Mouse (Mus musculus) urinary bladder, postnatal 4 days (tissue): ENCODE data around the gene Sarnp.

Source experiments
- DNase-seq, 2 experiments: peaks; one replicate each; pipeline ENCODE4 v3.0.0; 2021 to 2022; ENCODE audit warnings: low spot score in 2 of 2

Gene Sarnp

DNA sequence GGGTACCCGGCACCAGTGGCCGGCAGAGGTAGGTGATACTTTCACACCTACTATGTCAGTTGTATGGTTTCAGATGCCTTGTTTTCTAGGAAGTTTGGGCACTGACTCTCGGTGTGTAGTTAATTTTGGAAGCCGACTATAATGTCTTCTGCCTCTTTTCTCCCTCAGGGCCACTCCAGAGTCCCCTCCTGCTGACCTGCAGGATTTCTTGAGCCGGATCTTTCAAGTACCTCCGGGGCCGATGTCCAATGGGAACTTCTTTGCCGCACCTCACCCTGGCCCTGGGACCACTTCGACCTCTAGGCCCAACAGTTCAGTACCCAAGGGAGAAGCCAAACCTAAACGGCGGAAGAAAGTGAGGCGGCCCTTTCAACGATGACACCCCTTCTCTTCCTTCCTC, at the start of gene Sarnp:
Sarnp (plus strand) TSS at position 301 of the 400 bp plus-strand sequence.
- DNase-seq, result no peak

- DNase-seq, result no peak
Measured at GRCm38 (mm10) chr10:128772895-128773294, 44.2 kb upstream of the Sarnp start.

- DNase-seq, result no peak
Measured at GRCm38 (mm10) chr10:128773685-128774084, 43.4 kb upstream of the Sarnp start.

DNA sequence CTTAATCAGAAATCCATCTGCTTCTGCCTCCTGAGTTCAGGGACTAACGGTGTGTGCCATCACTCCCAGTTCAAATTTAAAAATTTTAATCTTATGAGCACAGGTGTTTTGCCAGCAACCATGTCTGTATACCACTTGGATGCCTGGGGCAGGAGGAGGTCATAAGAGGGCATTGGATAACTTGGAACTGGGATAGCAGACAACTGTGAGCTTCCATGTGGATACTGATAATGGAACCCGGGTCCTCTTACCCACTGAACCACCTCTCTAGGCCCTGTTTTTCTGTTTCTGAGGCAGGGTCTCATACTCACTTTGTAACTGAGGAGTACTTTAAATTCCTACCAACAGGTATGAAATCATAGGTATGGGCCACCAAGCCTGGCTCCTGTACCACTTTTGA, 38.7 kb upstream of the Sarnp start:
- no peak for DNase-seq

- DNase-seq, result peak; percentile 76 to 86
Measured at GRCm38 (mm10) chr10:128779011-128779795, 37.9 kb upstream of the Sarnp start.

GRCm38 (mm10) chr10:128780200-128780599, 36.9 kb upstream of the Sarnp start:
- no peak for DNase-seq

GRCm38 (mm10) chr10:128790398-128791124, 26.6 kb upstream of the Sarnp start, which contains the start of gene Mmp19:
Gene Mmp19, plus strand, starts transcription at chr10:128790910.
- DNase-seq, result no peak

DNA sequence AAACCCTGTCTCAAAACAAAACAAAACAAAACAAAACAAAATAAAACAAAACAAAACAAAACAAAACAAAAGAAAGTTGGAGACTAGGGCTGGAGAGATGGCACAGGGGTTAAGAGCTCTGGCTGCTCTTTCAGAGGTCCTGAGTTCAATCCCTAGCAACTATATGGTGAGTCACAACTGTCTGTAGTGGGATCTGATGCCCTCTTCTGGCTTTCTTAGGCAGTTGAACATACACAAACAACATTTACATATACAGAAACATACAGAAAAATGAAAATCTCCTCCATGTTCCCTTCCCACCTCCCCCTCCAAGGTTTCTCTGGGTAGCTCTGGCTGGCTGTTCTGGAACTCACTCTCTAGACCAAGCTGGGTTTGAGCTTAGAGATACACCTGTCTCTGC, 25.1 kb upstream of the Sarnp start:
- no peak for DNase-seq

DNA sequence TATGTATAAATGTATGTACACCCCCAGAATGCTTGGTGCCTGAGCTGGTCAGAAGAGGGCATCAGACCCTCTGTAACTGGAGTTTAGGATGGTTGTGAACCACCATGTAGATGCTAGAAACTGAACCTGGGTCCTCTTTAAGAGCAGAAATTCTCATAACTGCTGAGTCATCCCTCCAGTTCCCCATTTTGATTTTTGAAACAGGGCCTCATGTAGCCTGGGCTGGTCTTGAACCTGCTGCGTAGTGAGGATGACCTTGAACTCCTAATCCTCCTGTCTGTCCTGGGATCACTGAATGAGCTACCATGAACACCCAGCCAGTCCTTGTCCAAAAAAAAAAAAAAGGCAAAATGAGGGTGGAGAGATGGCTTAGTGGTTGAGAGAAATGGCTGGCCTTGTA, 23.9 kb upstream of the Sarnp start:
- no peak for DNase-seq

DNA sequence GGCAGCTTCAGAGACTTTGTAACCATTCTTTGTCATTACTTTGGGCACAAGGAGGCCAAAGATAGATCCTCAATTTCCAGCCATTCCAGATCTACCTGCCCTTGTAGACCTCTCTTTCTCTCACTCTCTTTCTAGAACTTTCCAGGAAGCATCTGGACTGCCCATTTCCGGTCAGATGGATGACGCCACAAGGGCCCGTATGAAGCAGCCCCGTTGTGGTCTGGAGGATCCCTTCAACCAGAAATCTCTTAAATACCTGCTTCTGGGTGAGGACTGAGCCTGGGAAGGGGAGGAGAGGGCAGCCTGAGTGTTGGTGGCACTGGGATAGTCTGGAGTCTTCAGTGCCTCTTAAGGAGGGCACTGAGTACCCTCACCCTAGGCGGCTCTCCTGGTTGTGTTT, 22.7 kb upstream of the Sarnp start:
- DNase-seq, result no peak

DNA sequence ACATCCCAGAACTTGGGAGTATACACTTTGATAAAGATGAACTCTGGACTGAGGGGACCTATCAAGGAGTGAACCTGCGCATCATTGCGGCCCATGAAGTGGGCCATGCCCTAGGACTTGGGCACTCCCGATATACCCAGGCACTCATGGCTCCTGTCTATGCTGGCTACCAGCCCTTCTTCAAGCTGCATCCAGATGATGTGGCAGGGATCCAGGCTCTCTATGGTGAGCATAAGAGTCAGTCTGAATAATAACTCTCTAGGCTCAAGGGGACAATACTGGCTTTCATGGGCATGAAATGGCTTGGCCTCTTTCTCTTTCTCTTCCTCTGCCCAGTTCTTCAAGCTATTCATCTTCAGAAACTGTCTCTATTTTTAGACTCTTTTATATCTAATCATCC, 21.6 kb upstream of the Sarnp start:
- no peak for DNase-seq

DNA sequence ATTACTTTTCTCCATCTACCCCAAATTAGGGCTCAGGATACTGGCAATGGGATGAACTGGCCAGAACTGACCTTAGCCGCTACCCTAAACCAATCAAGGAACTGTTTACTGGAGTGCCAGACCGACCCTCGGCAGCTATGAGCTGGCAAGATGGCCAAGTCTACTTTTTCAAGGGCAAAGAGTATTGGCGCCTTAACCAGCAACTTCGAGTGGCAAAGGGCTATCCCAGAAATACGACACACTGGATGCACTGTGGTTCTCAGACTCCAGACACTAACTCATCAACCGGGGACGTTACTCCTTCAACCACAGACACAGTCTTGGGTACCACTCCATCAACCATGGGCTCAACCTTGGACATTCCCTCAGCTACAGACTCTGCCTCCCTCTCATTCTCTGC, 18.5 kb upstream of the Sarnp start:
- peak in 1 of 2 experiments; percentile 51 for DNase-seq

DNA sequence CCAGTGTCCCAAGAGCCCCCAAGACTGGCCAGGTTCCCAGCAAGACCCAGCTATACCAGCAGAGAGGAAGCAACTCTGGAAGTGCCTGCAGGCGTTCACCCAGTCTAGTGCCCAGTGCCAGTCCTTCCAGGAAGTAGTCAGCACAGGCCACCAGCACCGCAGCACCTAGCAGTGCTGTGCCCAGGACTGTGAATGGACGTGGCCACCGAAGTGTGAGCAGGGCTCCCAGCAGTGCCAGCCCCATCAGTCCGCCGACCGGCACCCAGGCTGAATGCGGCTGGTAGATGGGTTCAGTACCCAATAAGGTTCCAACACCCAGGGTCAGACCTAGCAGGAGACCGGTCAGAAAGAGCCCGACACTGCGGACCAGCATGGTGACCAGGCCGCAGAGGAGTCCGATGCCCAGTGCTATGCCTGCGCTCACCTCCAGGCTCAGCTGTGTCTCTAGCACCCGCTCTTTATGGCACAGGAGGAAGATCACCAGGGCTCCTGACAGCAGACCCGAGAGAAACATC, 15.1 kb upstream of the Sarnp start:
- peak in 1 of 2 experiments; percentile 56 for DNase-seq

DNA sequence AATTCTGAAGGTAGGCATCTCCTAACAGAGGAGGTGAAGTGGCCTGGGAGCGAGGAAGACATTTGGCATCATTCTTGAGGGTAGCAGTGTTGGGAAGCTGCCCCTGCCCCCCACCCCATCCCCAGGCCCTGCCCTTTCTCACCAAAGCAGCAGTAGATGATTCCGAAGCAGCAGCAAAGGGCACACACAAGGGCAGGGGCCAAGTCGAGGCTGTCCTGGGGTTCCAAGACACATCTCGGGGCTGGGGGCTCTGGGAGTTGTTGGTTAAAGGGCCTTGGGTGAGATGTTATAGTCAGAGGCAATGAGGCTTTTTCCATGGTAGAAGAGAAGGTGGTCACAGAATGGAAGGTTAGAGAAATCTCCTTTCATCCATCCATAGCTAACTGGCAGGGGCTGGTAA, 14.2 kb upstream of the Sarnp start:
- peak in 1 of 2 experiments; percentile 45 for DNase-seq

DNA sequence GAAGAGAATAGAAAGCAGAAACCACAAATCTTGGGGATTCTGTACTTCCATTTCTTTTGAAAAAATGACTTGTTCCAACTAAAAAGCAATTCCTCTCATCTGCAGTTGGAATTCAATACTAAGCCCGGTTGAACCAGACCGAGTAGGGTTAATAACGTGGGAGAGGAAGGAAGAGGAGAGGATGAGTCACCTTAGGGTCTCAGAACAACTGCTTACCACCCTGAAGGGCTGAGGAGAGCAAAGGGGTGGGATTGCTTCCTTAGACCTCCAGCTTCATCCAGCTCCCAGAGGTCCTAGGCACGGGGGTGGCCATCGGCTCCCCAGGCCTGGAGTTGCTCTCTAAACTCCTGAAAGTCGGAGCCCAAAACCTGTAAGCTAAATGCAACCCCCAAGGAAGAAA, 13.8 kb upstream of the Sarnp start:
- peak in 1 of 2 experiments; percentile 54 for DNase-seq

DNA sequence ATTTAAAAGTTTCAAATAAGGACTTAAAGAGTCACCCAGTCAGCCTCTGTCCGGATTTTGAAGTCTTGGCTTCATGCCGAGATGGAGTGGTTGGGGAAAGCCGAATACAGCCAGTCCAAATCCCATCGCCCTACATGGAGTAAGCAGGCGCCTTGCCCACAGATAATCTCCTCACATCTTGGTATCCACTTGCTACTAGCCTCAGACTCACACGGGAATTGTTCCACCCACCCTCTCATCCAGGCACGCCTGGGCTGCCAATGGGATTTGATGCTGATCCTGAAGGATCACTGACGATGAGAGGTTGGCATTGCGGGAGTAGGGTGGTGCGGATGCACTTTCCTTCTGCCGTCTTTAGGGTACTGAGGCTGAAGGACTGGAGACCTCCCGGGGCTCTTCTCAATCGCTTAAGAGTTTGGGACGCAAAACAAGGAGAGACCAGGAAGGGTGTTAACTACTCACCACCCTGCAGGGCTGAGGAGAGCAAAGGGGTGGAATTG, 13.3 kb upstream of the Sarnp start, which contains the start of gene Dnajc14:
Dnajc14 (plus strand) TSS at position 292 of the 500 bp plus-strand sequence.
- DNase-seq, result peak; percentile 66 to 68

GRCm38 (mm10) chr10:128804271-128805091, 12.7 kb upstream of the Sarnp start, which contains the start of gene Tmem198b:
Gene Tmem198b, minus strand, starts transcription at chr10:128804370.
- peak; percentile 58 to 73 for DNase-seq

DNA sequence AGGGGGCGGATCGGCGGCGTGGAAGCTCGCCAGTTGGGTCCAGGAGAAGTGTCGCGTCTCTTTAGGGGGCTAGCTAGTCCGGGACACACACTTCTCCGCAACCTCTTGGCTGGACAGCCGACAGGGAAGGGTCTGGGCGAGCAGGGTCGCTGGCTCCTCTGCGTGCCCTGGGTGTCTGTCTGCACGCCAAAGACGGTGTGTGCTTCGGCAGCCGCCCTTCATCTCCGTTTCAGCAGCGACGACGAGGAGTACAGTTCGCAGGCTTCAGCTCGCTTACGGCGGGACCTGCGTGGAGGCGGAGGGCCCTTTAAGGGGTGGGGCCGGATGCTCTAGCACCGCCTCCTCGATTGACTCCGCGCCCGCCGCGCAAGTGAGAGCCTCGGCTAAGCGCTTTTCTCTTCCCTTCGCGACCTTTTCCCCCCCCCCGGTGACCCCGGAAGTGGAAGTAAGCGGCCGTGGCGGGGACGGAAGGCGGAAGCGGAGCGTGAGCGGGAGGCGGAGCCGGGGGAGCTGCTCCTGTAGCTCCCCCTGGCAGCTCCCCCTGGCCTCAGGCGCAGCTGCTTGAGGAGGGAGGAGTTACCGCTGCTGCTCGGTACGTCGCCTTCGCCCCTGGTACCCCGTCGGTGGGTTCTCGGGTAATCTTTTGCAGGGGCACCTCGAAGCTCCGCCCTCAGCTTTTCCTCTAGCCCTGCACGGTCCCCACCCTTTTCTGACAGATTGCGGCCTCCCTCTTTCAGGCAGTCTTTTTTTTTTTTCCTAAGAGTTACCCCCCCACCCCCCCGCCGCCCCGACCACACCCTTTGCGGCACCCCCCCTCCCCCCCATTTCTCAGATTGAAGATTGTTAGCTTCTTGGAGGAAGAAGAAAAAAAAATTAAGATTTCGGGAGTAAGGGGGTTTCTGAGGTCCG, 11.8 kb upstream of the Sarnp start:
- DNase-seq, result peak; percentile 95 to 97

GRCm38 (mm10) chr10:128806086-128806485, 11.0 kb upstream of the Sarnp start:
- DNase-seq, result peak in 1 of 2 experiments; percentile 47

DNA sequence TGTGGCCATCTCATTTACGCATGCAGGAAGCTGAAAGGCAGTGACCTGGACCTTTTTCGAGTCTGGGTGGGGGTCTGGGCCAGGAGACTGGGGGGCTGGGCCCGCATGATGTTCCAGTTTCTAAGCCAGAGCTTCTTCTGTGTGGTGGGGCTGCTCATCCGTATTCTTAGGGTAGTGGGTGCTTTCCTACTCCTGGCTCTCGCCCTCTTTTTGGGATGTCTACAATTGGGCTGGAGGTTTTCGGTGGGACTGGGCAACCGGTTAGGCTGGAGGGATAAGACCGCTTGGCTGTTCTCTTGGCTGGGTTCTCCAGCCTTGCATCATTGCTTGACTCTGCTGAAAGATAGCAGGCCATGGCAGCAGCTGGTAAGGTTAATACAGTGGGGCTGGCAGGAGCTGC, 10.1 kb upstream of the Sarnp start:
- DNase-seq, result peak in 1 of 2 experiments; percentile 49
